Mouse (Mus musculus) hindbrain, embryonic 11.5 days (tissue): ENCODE measurements around the gene Chd4. TPM values are rescaled to one million over a fixed set of nuclear protein-coding genes. Genes with fewer than 3 reads are reported as not detected.

Experiments
- ATAC-seq: fragments of 200-750 bp; cut with Nextera tagmentation; 2 replicates; pipeline ENCODE4 v1.8.0; 2017; ENCODE audit warnings: mild to moderate bottlenecking, moderate TSS enrichment, moderate library complexity; ENCODE audit not compliant: low FRiP score
- DNase-seq: peaks from one replicate; pipeline ENCODE4 v3.0.0-alpha.2; 2015; ENCODE audit warnings: low spot score
- H3K27ac ChIP-seq: fragments of 300-500 bp; sonication (generic); 2 replicates; pipeline ENCODE4 v1.5.1; 2014; ENCODE audit warnings: mild to moderate bottlenecking, low read depth, low read length
- H3K27me3 ChIP-seq: fragments of 300-500 bp; sonication (generic); 2 replicates; pipeline ENCODE4 v1.6.1; 2014; ENCODE audit warnings: mild to moderate bottlenecking, low read length, moderate library complexity, mixed read lengths; ENCODE audit not compliant: control insufficient read depth, insufficient read depth
- H3K36me3 ChIP-seq: fragments of 300-500 bp; sonication (generic); 2 replicates; pipeline ENCODE4 v1.6.1; 2014; ENCODE audit warnings: mild to moderate bottlenecking, low read length, moderate library complexity, mixed read lengths; ENCODE audit not compliant: control insufficient read depth, insufficient read depth
- H3K4me1 ChIP-seq: fragments of 300-500 bp; sonication (generic); replicated peaks from 2 replicates; pipeline ENCODE4 v1.6.1; 2014; ENCODE audit warnings: low read length, mixed read lengths; ENCODE audit not compliant: control insufficient read depth, insufficient read depth
- H3K4me2 ChIP-seq: fragments of 300-500 bp; sonication (generic); replicated peaks from 2 replicates; pipeline ENCODE4 v1.6.1; 2014; ENCODE audit warnings: mild to moderate bottlenecking, low read depth, low read length
- H3K4me3 ChIP-seq: fragments of 300-500 bp; sonication (generic); 2 replicates; pipeline ENCODE4 v1.5.1; 2014; ENCODE audit warnings: low read depth, low read length
- H3K9ac ChIP-seq: fragments of 300-500 bp; sonication (generic); 2 replicates; pipeline ENCODE4 v1.6.1; 2014; ENCODE audit warnings: low read depth, low read length
- H3K9me3 ChIP-seq: fragments of 300-500 bp; sonication (generic); 2 replicates; pipeline ENCODE4 v1.6.1; 2016; ENCODE audit warnings: low read length; ENCODE audit not compliant: control insufficient read depth
- WGBS: fragments of 180-500 bp; shearing (Covaris S2); extraction: QIAGEN DNeasy Blood & Tissue Kit; methylation state at CpG from one replicate; pipeline ENCODE4 v1.1.7; 2014; 5-methylcytosine and 5-hydroxymethylcytosine counted together
- polyA plus RNA-seq: library from polyadenylated mRNA; unstranded; fragments of >200 nt; fragmentation: Nextera tagmentation; extraction: Ambion mirVana; gene quantifications from 2 replicates; pipeline ENCODE4 v1.2.1, GENCODE M21; 2014

Chd4 gene
- polyA plus RNA-seq, 1 experiment from 2014 or later, result 130 TPM

DNA sequence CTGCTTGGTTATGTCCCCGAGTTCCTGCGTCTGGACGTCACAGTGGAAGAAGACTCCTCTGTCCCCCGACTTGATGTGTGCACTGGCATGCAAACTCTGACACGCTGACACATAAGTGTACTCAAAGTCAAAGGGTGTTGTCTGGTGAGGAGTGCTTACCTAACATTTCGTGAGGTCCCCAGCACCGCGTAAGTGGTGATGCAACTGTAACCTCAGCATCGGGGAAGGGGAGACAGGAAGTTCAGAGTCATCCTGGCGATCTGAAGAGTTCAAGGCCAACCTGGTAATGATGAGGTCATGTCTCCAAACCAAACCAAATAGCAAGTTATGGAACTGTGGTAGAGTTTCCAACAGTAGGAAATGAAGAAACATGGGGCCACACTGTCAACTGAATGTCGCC, 16.8 kb downstream of the Chd4 start:
- Histone ChIP-seq H3K4me1 (no peaks in the 10 kb centered on the region), H3K27ac (no peak overlapping the region), H3K4me2 (no peak overlapping the region), H3K4me3 (no peak overlapping the region), H3K9ac (no peak overlapping the region), H3K36me3 (peaks cover 50% of the 10 kb centered on the region), H3K27me3 (no peaks in the 10 kb centered on the region), H3K9me3 (no peaks in the 10 kb centered on the region)
- 94% methylated on average over 11 of the region's 11 CpGs for WGBS
- ATAC-seq (no peak), DNase-seq (no peak)

- Histone ChIP-seq H3K9ac (no peak overlapping the region), H3K4me3 (no peak overlapping the region), H3K27me3 (no peaks in the 10 kb centered on the region), H3K4me1 (no peaks in the 10 kb centered on the region), H3K9me3 (no peaks in the 10 kb centered on the region), H3K36me3 (peaks cover 39% of the 10 kb centered on the region), H3K4me2 (no peak overlapping the region), H3K27ac (no peak overlapping the region)
- WGBS, result 91% methylated on average over 8 of the region's 8 CpGs
- no peak for ATAC-seq
- DNase-seq, result no peak
Observed at GRCm38 (mm10) chr6:125119387-125119786, 23.6 kb downstream of the Chd4 start.

GRCm38 (mm10) chr6:125128724-125129123, 32.9 kb downstream of the Chd4 start:
- H3K27me3 ChIP-seq, result no peaks in the 10 kb centered on the region
- no peak overlapping the region for H3K4me2 ChIP-seq
- ATAC-seq (no peak), DNase-seq (no peak)
- no peaks in the 10 kb centered on the region for H3K9me3 ChIP-seq
- no peak overlapping the region for H3K27ac ChIP-seq
- no peak overlapping the region for H3K9ac ChIP-seq
- peaks cover 20% of the 10 kb centered on the region for H3K36me3 ChIP-seq
- no peak overlapping the region for H3K4me3 ChIP-seq
- WGBS, result 91% methylated on average over 12 of the region's 12 CpGs
- 0 out of 2 replicates have a peak, but pooled peaks cover 2% of the 10 kb centered on the region for H3K4me1 ChIP-seq

GRCm38 (mm10) chr6:125129710-125130402, 34.1 kb downstream of the Chd4 start:
- Histone ChIP-seq H3K36me3 (peaks cover 15% of the 10 kb centered on the region; the same call in 1 of the 2 replicates), H3K27me3 (no peaks in the 10 kb centered on the region), H3K4me2 (no peak overlapping the region), H3K9me3 (no peaks in the 10 kb centered on the region), H3K9ac (no peak overlapping the region), H3K27ac (no peak overlapping the region), H3K4me3 (no peak overlapping the region), H3K4me1 (0 out of 2 replicates have a peak, but pooled peaks cover 2% of the 10 kb centered on the region)
- 87% methylated on average over 20 of the region's 20 CpGs for WGBS
- ATAC-seq (no peak), DNase-seq (no peak)

DNA sequence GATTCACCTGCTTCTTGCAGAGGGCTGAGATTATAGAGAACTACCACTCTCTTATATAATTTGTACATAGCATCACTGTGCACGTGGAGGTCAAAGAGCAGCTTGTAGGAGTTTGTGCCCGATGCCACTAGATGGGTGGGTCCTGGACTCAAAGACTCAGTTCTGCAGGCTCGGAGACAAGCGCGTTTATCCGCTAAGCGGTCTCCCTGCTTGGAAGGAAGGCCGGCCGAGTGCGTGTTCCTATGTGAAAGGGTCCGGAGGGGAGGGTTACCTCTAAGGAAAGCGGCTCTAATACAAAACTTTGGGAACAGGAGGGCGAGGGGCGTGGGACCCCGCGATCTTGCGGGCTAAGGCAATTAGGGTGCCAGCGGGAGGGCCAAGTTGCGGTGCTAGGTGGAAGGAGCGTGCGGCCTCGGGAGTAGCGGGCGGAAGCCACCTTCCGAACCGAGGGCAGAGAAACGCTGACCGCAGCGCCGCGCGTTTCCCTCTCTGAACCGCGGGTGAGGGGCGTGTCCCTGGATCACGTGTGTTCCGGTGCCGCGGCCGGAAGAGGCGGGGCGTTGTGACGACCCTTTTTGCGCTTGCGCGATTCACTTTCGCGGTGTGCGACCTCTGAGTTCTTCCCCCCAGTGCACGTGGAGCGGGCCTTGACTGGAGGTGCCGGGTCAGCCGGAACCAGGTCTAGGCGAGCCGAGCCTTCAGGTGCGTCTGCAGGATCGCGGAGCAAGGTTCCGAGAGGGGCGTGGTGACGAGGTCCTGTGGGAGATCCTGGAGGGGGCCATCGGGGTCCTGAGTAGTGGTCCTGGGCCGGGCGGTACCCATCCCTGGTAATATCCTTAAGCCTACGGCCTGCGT, 35.7 kb downstream of the Chd4 start, which contains the start of gene Nop2:
Gene Nop2 (plus strand): TSS at position 608 of the 855 bp plus-strand sequence.
- peak; percentile 98 for DNase-seq
- peak within 1 kb of the TSS; percentile 83 for H3K9ac ChIP-seq
- H3K27ac ChIP-seq, result peak within 1 kb of the TSS; percentile 66
- 1% methylated on average over 61 of the region's 66 CpGs for WGBS
- ATAC-seq, result peak; percentile 97
- H3K9me3 ChIP-seq, result no peaks in the 10 kb centered on the region
- no peaks in the 10 kb centered on the region for H3K27me3 ChIP-seq
- 0 out of 2 replicates have a peak, but pooled peaks cover 2% of the 10 kb centered on the region for H3K4me1 ChIP-seq
- peak within 1 kb of the TSS; percentile 88 for H3K4me3 ChIP-seq
- peaks cover 23% of the 10 kb centered on the region; the same call in 1 of the 2 replicates for H3K36me3 ChIP-seq
- peak within 1 kb of the TSS; percentile 81 for H3K4me2 ChIP-seq

GRCm38 (mm10) chr6:125132470-125132869, 36.7 kb downstream of the Chd4 start:
- peak overlapping the region; percentile 81 for H3K4me2 ChIP-seq
- DNase-seq (no peak), ATAC-seq (no peak)
- 8% methylated on average over 11 of the region's 11 CpGs for WGBS
- peak overlapping the region; percentile 83 for H3K9ac ChIP-seq
- no peaks in the 10 kb centered on the region for H3K27me3 ChIP-seq
- H3K4me3 ChIP-seq, result peak overlapping the region; percentile 88
- 0 out of 2 replicates have a peak, but pooled peaks cover 2% of the 10 kb centered on the region for H3K4me1 ChIP-seq
- H3K9me3 ChIP-seq, result no peaks in the 10 kb centered on the region
- peaks cover 28% of the 10 kb centered on the region for H3K36me3 ChIP-seq
- H3K27ac ChIP-seq, result no peak overlapping the region

GRCm38 (mm10) chr6:125137002-125137671, 41.4 kb downstream of the Chd4 start:
- H3K36me3 ChIP-seq, result peaks cover 23% of the 10 kb centered on the region
- no peak overlapping the region for H3K27ac ChIP-seq
- no peak overlapping the region for H3K4me2 ChIP-seq
- 87% methylated on average over 19 of the region's 19 CpGs for WGBS
- no peaks in the 10 kb centered on the region for H3K27me3 ChIP-seq
- peak; percentile 59 for DNase-seq
- ATAC-seq, result 0 out of 2 replicates have a peak, but pooled peaks have one; percentile 10
- H3K4me3 ChIP-seq, result no peak overlapping the region
- no peaks in the 10 kb centered on the region for H3K9me3 ChIP-seq
- no peak overlapping the region for H3K9ac ChIP-seq
- H3K4me1 ChIP-seq, result 0 out of 2 replicates have a peak, but pooled peaks cover 2% of the 10 kb centered on the region

GRCm38 (mm10) chr6:125139747-125140146, 44.0 kb downstream of the Chd4 start:
- no peak overlapping the region for H3K4me2 ChIP-seq
- H3K4me1 ChIP-seq, result no peaks in the 10 kb centered on the region
- no peak overlapping the region for H3K27ac ChIP-seq
- no peak for DNase-seq
- H3K4me3 ChIP-seq, result no peak overlapping the region
- 94% methylated on average over 7 of the region's 7 CpGs for WGBS
- H3K9ac ChIP-seq, result no peak overlapping the region
- H3K36me3 ChIP-seq, result peaks cover 18% of the 10 kb centered on the region
- H3K9me3 ChIP-seq, result no peaks in the 10 kb centered on the region
- no peaks in the 10 kb centered on the region for H3K27me3 ChIP-seq
- no peak for ATAC-seq
